Mouse (Mus musculus) left cerebral cortex, postnatal 10 days (tissue): ENCODE results near the gene Olfr1112. TPM values are rescaled to one million over a fixed set of nuclear protein-coding genes. Genes with fewer than 3 reads are reported as not detected.
"Not testable (repeated sequence)": the region's sequence is repeated elsewhere in the genome, so short reads cannot be mapped to it uniquely, and the experiment has no call there.

Experiments
- DNase-seq, 2 experiments: peaks; one replicate each; pipeline ENCODE4 v3.0.0; 2021 to 2022; ENCODE audit warnings: low spot score in 2 of 2, mixed read lengths in 1 of 2; ENCODE audit errors: extremely low spot score in 1 of 2
- intact Hi-C: fragments of 180-260 bp; cut with DNase I; formaldehyde crosslinking; loops from one replicate; pipeline ENCODE4 v1.15.1; 2025
- total RNA-seq, 2 experiments: library from RNA; stranded (reverse); gene quantifications; 2 replicates each; pipeline ENCODE4 v1.2.3; 2021

Gene Olfr1112
- not detected for total RNA-seq

DNA sequence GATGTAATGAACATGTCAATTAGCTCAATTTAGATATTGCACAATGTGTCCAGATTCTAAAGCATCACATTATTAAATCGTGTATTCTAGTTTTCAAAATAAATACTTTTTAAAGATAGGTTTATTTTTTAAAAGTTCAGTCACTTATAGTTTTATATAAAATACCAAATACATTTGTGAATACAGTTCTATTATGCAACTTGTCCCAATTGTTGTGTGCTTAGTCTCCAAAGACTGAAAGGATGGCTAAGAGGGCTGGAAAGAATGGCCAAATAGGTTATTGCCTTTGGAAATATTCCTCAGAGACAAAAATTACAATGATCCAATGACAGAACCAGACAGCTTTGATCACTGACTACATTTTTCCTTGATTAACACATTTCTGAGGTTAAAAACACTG, at the start of gene Olfr1112:
Olfr1112 (plus strand) TSS at position 301 of the 400 bp plus-strand sequence.
- no peak for DNase-seq
- intact Hi-C loops: no loop called here

GRCm38 (mm10) chr2:87140200-87140599, 47.4 kb upstream of the Olfr1112 start, which contains the start of gene Olfr1110:
Olfr1110 (minus strand) TSS chr2:87140300.
- intact Hi-C loops: no loop called here

GRCm38 (mm10) chr2:87152524-87152923, 35.1 kb upstream of the Olfr1112 start, which contains the start of gene Olfr1111:
Olfr1111 (minus strand) TSS chr2:87152624.
- no peak for DNase-seq
- intact Hi-C loops: no loop called here

More at GRCm38 (mm10) chr2:87140200-87140599, 47.4 kb upstream of the Olfr1112 start, which contains the start of gene Olfr1110:
- no peak for DNase-seq

DNA sequence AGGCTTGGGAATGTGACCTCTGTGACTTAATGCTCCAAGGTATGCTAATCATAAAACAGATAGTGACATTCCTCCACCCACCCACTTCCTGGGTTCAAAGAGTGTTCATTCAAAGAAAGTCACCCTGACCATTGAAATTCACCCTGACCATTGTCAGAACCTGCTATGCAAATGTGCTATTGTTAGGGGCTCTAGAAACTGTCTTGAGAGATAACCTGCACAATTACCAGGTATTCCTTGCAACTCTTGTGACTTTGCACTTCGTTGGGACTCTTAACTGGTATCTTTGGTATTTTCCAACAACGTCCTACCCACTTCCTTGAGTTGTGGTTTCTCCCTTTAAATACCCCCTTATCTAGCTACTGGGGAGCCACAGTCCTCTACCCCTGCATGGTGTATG, 19.9 kb upstream of the Olfr1112 start:
- DNase-seq, intact Hi-C loops: not testable (repeated sequence)

DNA sequence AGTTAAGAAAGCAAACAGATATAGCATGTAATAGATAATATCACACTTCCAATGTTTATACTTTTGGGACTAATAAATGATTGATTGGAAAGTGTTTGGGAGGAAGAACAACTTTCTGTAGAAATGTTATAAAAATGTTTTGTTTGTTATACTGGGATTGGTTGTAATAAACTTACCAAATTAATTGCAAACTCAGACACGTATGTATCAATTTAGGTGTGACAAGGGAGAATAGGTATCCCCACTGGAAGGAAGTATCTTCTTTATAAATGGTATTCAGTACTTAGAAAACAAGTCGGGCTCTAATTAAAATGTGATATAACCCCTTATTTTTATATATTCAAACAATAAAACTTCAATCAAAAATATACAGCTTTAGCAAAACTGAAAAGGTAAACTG, 21.1 kb downstream of the Olfr1112 start, which contains the start of gene Olfr1113:
Olfr1113 (plus strand) TSS at position 301 of the 400 bp plus-strand sequence.
- intact Hi-C loops: no loop called here
- no peak for DNase-seq

Other genes starting within 250 kb of the Olfr1112 start
- gene Olfr1099, start 227.1 kb upstream of the Olfr1112 start, total RNA-seq: not detected
- gene Olfr1100, start 207.8 kb upstream of the Olfr1112 start, total RNA-seq: not detected
- not detected for gene Olfr1101, start 196.6 kb upstream of the Olfr1112 start, total RNA-seq
- not detected for gene Olfr1102, start 189.4 kb upstream of the Olfr1112 start, total RNA-seq
- not detected for gene Olfr1104, start 160.7 kb upstream of the Olfr1112 start, total RNA-seq
- gene Olfr1105, start 151.3 kb upstream of the Olfr1112 start, total RNA-seq: not detected
- gene Olfr1106, start 135.5 kb upstream of the Olfr1112 start, total RNA-seq: not detected
- not detected for gene Olfr1107, start 112.0 kb upstream of the Olfr1112 start, total RNA-seq
- gene Olfr1109, start 91.8 kb upstream of the Olfr1112 start, total RNA-seq: not detected
- gene Olfr259, start 73.2 kb upstream of the Olfr1112 start, total RNA-seq: not detected
- not detected for gene Olfr1110, start 47.5 kb upstream of the Olfr1112 start, total RNA-seq
- not detected for gene Olfr1111, start 35.2 kb upstream of the Olfr1112 start, total RNA-seq
- not detected for gene Olfr1113, start 21.2 kb downstream of the Olfr1112 start, total RNA-seq
- gene Olfr1115, start 60.2 kb downstream of the Olfr1112 start, total RNA-seq: not detected
- gene Olfr1116, start 79.7 kb downstream of the Olfr1112 start, total RNA-seq: not detected
- gene Olfr1118, start 119.8 kb downstream of the Olfr1112 start, total RNA-seq: not detected
- gene Olfr1120, start 167.0 kb downstream of the Olfr1112 start, total RNA-seq: not detected
- not detected for gene Olfr1121, start 182.1 kb downstream of the Olfr1112 start, total RNA-seq
- gene Olfr1122, start 198.1 kb downstream of the Olfr1112 start, total RNA-seq: not detected
- not detected for gene Olfr1123, start 228.8 kb downstream of the Olfr1112 start, total RNA-seq
- gene Olfr1124, start 242.5 kb downstream of the Olfr1112 start, total RNA-seq: not detected